Mouse (Mus musculus) urinary bladder, postnatal 36 days (tissue): ENCODE data around the gene Nup133.
A peak's percentile ranks its signal among the peaks of the same experiment; 100 is the strongest.
"Not testable (repeated sequence)": the region's sequence is repeated elsewhere in the genome, so short reads cannot be mapped to it uniquely, and the experiment has no call there.

Experiments
- DNase-seq, 2 experiments: peaks; one replicate each; pipeline ENCODE4 v3.0.0; 2022; ENCODE audit warnings: low spot score in 2 of 2, mixed read lengths in 1 of 2

Nup133 gene

GRCm38 (mm10) chr8:123948942-123949685 lies at the start of gene Nup133:
TSS of gene Nup133 (minus strand) at chr8:123949265.
- peak; percentile 99 for DNase-seq

- peak; percentile 16 to 36 for DNase-seq
These were observed 44.9 kb upstream of the Nup133 start for GRCm38 (mm10) chr8:123993997-123994396.

GRCm38 (mm10) chr8:123993597-123993996 lies 44.5 kb upstream of the Nup133 start:
- no peak for DNase-seq

GRCm38 (mm10) chr8:123992587-123992986 lies 43.5 kb upstream of the Nup133 start:
- no peak for DNase-seq

GRCm38 (mm10) chr8:123990277-123991049 lies 41.4 kb upstream of the Nup133 start:
- DNase-seq = no peak

- no peak for DNase-seq
These were observed 40.1 kb upstream of the Nup133 start for GRCm38 (mm10) chr8:123989128-123989527.

- peak in 1 of 2 experiments; percentile 23 for DNase-seq
These were observed 39.6 kb upstream of the Nup133 start for GRCm38 (mm10) chr8:123988605-123989038.

GRCm38 (mm10) chr8:123982826-123983400 lies 33.8 kb upstream of the Nup133 start, which contains the start of gene Abcb10:
TSS of gene Abcb10 (minus strand) at chr8:123983122.
- peak; percentile 81 to 93 for DNase-seq

- peak in 1 of 2 experiments; percentile 29 for DNase-seq
These were observed 33.3 kb upstream of the Nup133 start for GRCm38 (mm10) chr8:123982291-123982793.

GRCm38 (mm10) chr8:123981674-123982073 lies 32.6 kb upstream of the Nup133 start:
- no peak for DNase-seq

GRCm38 (mm10) chr8:123980239-123980638 lies 31.2 kb upstream of the Nup133 start:
- DNase-seq = no peak

GRCm38 (mm10) chr8:123978926-123979325 lies 29.9 kb upstream of the Nup133 start:
- no peak for DNase-seq

GRCm38 (mm10) chr8:123978166-123978838 lies 29.2 kb upstream of the Nup133 start:
- DNase-seq = no peak

GRCm38 (mm10) chr8:123977499-123977898 lies 28.4 kb upstream of the Nup133 start:
- DNase-seq = no peak

- DNase-seq = no peak
These were observed 24.4 kb upstream of the Nup133 start for GRCm38 (mm10) chr8:123973495-123973894.

GRCm38 (mm10) chr8:123966896-123967295 lies 17.8 kb upstream of the Nup133 start:
- DNase-seq = no peak

- DNase-seq = no peak
These were observed 12.3 kb upstream of the Nup133 start for GRCm38 (mm10) chr8:123961371-123961770.

- DNase-seq = not testable (repeated sequence)
These were observed 11.5 kb upstream of the Nup133 start for GRCm38 (mm10) chr8:123960556-123960955.

GRCm38 (mm10) chr8:123960056-123960455 lies 11.0 kb upstream of the Nup133 start:
- no peak for DNase-seq

GRCm38 (mm10) chr8:123959473-123959872 lies 10.4 kb upstream of the Nup133 start:
- no peak for DNase-seq

- no peak for DNase-seq
These were observed 9.1 kb upstream of the Nup133 start for GRCm38 (mm10) chr8:123958130-123958529.

- DNase-seq = no peak
These were observed 5.2 kb upstream of the Nup133 start for GRCm38 (mm10) chr8:123954246-123954645.
